Mouse (Mus musculus): ENCODE results near the gene Mrpl10.

DNA sequence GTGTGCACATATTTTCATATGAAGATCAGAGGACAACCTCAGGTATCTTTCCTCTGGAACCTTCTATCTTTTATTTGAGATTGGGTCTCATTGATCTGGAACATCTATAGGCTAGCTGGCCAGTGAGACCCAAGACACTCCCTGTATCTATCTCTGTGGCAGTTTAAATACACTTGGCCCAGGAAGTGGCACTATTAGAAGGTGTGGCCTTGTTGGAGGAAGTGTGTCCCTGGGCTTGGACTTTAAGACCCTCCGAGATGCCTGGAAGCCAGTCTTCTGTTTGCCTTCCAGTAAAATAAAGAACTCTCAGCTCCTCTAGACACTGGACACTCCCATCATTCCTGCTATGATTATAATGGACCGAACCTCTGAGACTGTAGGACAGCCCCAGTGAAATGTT, 28.4 kb downstream of the Mrpl10 start:
- TF ChIP-seq POLR2A (IDR thresholded peaks at IDR 0.05; ENCODE audit: borderline replicate concordance, low read depth, low read length) (no peak), CTCF (IDR thresholded peaks at IDR 0.05; ENCODE audit: low read depth, low read length) (no peak)
